Mouse (Mus musculus): ENCODE measurements at regions not wholly inside any gene's neighbourhood (a gene's known extent, or its start where the extent isn't known, plus 50 kb on each side); places are given as distances from the start of the nearest gene placed in this dataset.
"Not testable (repeated sequence)": the region's sequence is repeated elsewhere in the genome, so short reads cannot be mapped to it uniquely, and the experiment has no call there.

DNA sequence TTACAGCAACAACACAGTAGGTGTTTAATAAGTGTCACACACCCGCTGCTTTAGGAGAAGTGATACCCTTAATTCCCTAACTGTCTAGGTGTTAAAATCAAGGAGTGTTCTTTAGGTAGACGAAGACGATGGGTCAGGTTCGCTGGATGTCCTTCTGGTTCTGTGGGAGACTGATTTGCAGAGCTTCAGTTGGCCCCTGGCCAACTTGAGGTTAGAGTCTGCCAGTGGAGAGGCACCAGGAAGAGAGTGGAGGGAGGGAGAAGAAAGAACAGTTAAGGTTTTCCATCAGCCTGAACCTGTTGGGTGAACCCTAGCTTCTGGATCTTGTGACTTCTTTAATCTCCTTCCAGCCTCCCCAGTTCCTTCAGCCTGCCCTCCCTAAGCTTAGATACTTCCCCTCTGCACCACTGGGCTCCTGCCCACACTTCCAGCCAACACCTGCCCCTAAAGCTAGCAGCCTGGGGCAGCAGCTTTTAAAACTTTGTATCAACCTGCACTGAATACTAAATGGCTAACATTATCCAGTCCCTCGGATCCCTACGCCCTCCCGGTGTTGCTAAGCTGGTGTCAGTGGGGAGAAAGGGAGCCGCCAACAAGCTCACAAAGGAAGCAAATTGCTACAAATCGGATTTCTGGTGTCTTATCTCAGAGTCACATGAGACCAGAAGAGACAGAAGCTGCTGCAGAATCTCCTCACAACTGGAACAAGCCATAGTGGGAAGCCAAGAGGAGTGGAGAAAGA lies 62.1 kb upstream of the Adgrl1 start:
- Histone ChIP-seq H3K4me1 (replicated peaks; ENCODE audit: control insufficient read depth, insufficient read depth, low read length) (0 out of 2 replicates have a peak, but pooled peaks cover 3% of the 10 kb centered on the region), H3K27me3 (ENCODE audit: control insufficient read depth, insufficient read depth, low read depth, low read length) (no peaks in the 10 kb centered on the region), H3K36me3 (ENCODE audit: control insufficient read depth, insufficient read depth, low read length) (no peaks in the 10 kb centered on the region), H3K27ac (ENCODE audit: low read length) (no peak overlapping the region), H3K9ac (ENCODE audit: low read length) (0 out of 2 replicates have a peak overlapping the region, but pooled peaks have one; percentile 7), H3K4me3 (ENCODE audit: low read length) (no peak overlapping the region), H3K4me2 (ENCODE audit: low read depth, low read length) (no peak overlapping the region), H3K9me3 (ENCODE audit: control insufficient read depth, low read length) (no peaks in the 10 kb centered on the region)
- 37% methylated on average over 9 of the region's 9 CpGs for WGBS
- ATAC-seq (ENCODE audit: low read depth) = no peak

DNA sequence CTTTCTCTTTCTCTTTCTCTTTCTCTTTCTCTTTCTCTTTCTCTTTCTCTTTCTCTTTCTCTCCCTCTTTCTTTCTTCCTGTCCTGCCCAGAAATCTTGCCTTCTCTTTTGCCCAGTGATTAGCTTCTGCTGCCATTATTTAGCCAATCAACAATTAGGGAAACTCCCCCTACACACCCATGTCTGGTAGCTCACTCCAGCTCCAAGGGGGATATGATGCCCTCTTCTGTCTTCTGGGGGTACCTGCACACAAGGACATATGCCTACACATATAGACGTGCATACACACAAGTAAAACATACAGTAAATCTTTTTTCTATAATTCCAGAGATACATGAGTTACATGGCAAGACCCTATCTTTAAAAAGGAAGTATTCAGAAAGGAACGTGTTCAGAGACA lies 70.1 kb upstream of the Adgrl1 start:
- Histone ChIP-seq H3K4me3 (ENCODE audit: low read length) (no peak overlapping the region), H3K27ac (ENCODE audit: low read length) (no peak overlapping the region), H3K4me2 (ENCODE audit: low read depth, low read length) (no peak overlapping the region), H3K9me3 (ENCODE audit: control insufficient read depth, low read length) (peaks cover 5% of the 10 kb centered on the region; the same call in 1 of the 2 replicates), H3K4me1 (replicated peaks; ENCODE audit: control insufficient read depth, insufficient read depth, low read length) (no peaks in the 10 kb centered on the region), H3K36me3 (ENCODE audit: control insufficient read depth, insufficient read depth, low read length) (no peaks in the 10 kb centered on the region), H3K9ac (ENCODE audit: low read length) (no peak overlapping the region), H3K27me3 (ENCODE audit: control insufficient read depth, insufficient read depth, low read depth, low read length) (no peaks in the 10 kb centered on the region)
- no peak for ATAC-seq (ENCODE audit: low read depth)
- WGBS = 64% methylated on average over 2 of the region's 2 CpGs

DNA sequence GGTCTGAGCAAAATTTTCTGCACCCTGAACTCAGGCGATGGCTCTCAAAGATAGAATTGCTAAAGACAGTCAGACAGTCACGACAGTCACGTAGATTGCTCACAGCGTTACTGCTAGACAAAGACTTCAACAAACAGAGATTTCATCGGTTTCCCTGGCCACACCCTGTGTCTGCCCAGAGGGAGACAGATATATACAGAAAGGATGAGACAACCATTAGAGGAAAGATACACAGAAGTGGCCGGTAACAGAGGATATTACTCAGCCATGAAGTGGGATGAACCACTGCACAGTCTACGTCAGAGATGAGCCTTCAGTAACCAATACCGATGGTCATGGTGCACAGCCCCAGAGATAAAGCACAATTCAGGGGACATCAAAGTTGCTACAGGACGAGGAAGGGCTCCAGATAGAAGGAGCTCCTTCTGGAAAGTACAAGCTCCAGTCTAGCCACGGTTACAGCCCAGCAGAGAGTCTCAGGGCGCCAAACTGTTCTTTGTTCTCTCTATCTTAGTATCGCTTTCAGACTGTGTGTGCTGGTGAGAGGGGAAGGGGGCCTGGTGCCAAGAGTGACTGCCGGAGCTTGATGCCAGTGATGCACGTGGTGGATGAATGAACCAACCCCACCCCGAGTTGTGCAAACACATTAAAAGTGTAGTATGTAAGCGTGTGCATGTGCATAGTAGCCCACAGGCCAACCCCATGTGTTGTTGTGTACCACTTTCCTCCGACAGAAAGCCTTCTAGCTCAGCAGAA lies 74.8 kb upstream of the Adgrl1 start:
- Histone ChIP-seq H3K4me3 (ENCODE audit: low read length) (no peak overlapping the region), H3K36me3 (ENCODE audit: control insufficient read depth, insufficient read depth, low read length) (no peaks in the 10 kb centered on the region), H3K4me1 (replicated peaks; ENCODE audit: control insufficient read depth, insufficient read depth, low read length) (no peaks in the 10 kb centered on the region), H3K27me3 (ENCODE audit: control insufficient read depth, insufficient read depth, low read depth, low read length) (no peaks in the 10 kb centered on the region), H3K9ac (ENCODE audit: low read length) (no peak overlapping the region), H3K4me2 (ENCODE audit: low read depth, low read length) (no peak overlapping the region), H3K9me3 (ENCODE audit: control insufficient read depth, low read length) (peaks cover 5% of the 10 kb centered on the region; the same call in 1 of the 2 replicates), H3K27ac (ENCODE audit: low read length) (no peak overlapping the region)
- 64% methylated on average over 17 of the region's 17 CpGs for WGBS
- no peak for ATAC-seq (ENCODE audit: low read depth)

DNA sequence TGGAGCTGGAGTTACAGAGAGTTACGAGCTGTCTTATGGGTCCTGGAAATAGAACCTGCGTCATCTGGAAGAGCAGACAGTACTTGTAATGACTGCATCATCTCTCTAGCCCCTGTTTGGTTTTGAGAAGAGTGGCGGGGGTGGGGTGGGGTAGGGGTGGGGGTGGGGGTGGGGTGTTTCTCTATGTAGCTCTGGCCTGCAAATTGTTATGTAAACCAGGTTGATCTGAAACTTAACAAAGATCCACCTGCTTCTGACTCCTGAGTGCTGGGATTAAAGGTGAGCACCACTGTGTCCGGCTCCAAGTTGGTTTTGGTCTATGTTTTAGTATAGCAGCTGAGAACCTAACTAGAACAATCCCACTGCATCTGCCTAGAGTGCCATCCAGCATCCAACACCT lies 78.0 kb upstream of the Adgre5 start:
- ATAC-seq (ENCODE audit: low read depth) = no peak
- H3K9ac ChIP-seq (ENCODE audit: low read length) = no peak overlapping the region
- H3K9me3 ChIP-seq (ENCODE audit: control insufficient read depth, low read length) = no peaks in the 10 kb centered on the region
- WGBS = 64% methylated on average over 4 of the region's 4 CpGs
- no peak overlapping the region for H3K4me2 ChIP-seq (ENCODE audit: low read depth, low read length)
- no peak overlapping the region for H3K27ac ChIP-seq (ENCODE audit: low read length)
- no peaks in the 10 kb centered on the region for H3K36me3 ChIP-seq (ENCODE audit: control insufficient read depth, insufficient read depth, low read length)
- no peaks in the 10 kb centered on the region for H3K27me3 ChIP-seq (ENCODE audit: control insufficient read depth, insufficient read depth, low read depth, low read length)
- no peaks in the 10 kb centered on the region for H3K4me1 ChIP-seq (replicated peaks; ENCODE audit: control insufficient read depth, insufficient read depth, low read length)
- no peak overlapping the region for H3K4me3 ChIP-seq (ENCODE audit: low read length)

DNA sequence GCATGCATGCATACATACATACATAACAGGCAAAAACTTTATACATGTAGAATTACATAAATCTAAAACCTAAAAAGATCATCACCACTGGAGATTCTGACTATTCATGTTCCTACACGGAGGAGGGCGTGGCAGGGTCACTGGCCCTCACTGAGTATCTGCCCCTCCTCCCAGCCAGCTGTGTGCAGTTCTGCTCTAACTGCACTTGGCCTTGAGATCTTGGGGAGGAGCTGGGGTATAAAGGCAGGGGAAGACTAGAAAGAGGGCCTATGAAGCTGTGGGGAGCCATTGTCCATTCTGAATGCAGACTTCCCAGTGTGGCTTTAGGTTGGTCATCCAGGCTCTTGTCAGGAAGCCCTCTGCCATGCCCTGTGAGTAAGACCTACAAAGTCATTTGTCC lies 69.5 kb upstream of the Adgre5 start:
- WGBS = 71% methylated on average over 2 of the region's 2 CpGs
- Histone ChIP-seq H3K4me3 (ENCODE audit: low read length) (no peak overlapping the region), H3K27me3 (ENCODE audit: control insufficient read depth, insufficient read depth, low read depth, low read length) (no peaks in the 10 kb centered on the region), H3K4me2 (ENCODE audit: low read depth, low read length) (no peak overlapping the region), H3K9ac (ENCODE audit: low read length) (no peak overlapping the region), H3K9me3 (ENCODE audit: control insufficient read depth, low read length) (no peaks in the 10 kb centered on the region), H3K27ac (ENCODE audit: low read length) (no peak overlapping the region), H3K4me1 (replicated peaks; ENCODE audit: control insufficient read depth, insufficient read depth, low read length) (no peaks in the 10 kb centered on the region), H3K36me3 (ENCODE audit: control insufficient read depth, insufficient read depth, low read length) (no peaks in the 10 kb centered on the region)
- ATAC-seq (ENCODE audit: low read depth) = no peak

DNA sequence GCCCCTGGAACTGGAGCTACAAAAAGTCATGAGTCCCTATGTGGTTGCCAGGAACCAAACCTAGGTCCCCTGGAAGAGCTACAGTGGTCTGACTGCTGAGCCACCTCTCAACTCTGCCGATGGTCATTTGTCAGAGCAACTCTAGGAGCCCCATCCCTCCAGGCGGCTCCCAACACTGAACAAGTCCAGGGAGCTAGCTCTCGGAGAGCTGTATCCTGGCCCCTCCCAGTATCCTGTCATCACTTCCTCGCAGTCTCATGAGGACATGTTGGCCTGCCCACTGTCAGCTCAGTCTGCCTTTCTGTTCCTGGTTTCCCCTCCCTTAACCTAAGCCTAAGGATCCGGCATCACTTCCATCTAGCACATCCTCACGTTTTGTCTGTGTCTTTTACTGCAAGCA lies 64.5 kb upstream of the Adgre5 start:
- Histone ChIP-seq H3K4me2 (ENCODE audit: low read depth, low read length) (no peak overlapping the region), H3K9ac (ENCODE audit: low read length) (no peak overlapping the region), H3K9me3 (ENCODE audit: control insufficient read depth, low read length) (no peaks in the 10 kb centered on the region), H3K27me3 (ENCODE audit: control insufficient read depth, insufficient read depth, low read depth, low read length) (no peaks in the 10 kb centered on the region), H3K27ac (ENCODE audit: low read length) (no peak overlapping the region), H3K4me3 (ENCODE audit: low read length) (no peak overlapping the region), H3K4me1 (replicated peaks; ENCODE audit: control insufficient read depth, insufficient read depth, low read length) (0 out of 2 replicates have a peak, but pooled peaks cover 2% of the 10 kb centered on the region), H3K36me3 (ENCODE audit: control insufficient read depth, insufficient read depth, low read length) (no peaks in the 10 kb centered on the region)
- ATAC-seq (ENCODE audit: low read depth) = peak; percentile 66
- WGBS = 36% methylated on average over 6 of the region's 6 CpGs

DNA sequence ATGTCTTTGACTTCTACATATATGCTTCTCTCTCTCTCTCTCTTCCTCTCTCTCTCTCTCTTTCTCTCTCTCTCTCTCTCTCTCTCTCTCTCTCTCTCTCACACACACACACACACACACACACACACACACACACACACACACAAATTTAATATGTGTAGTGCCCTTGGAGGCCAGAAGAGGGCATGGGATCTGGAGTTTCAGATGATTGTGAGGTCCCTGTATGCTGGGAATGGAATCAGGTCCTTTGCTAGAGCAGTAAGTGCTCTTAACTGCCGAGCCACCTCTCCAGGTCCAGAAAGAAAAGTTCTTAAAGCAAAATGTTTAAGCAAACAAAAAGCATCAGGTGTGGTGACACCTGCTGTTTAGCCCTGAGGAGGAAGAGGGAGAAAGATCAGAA lies 62.2 kb upstream of the Adgre5 start:
- H3K27me3 ChIP-seq (ENCODE audit: control insufficient read depth, insufficient read depth, low read depth, low read length); H3K4me1 ChIP-seq (replicated peaks; ENCODE audit: control insufficient read depth, insufficient read depth, low read length); H3K4me2 ChIP-seq (ENCODE audit: low read depth, low read length); H3K9me3 ChIP-seq (ENCODE audit: control insufficient read depth, low read length); H3K36me3 ChIP-seq (ENCODE audit: control insufficient read depth, insufficient read depth, low read length); H3K4me3 ChIP-seq (ENCODE audit: low read length); H3K27ac ChIP-seq (ENCODE audit: low read length); ATAC-seq (ENCODE audit: low read depth); H3K9ac ChIP-seq (ENCODE audit: low read length): not testable (repeated sequence)
- WGBS = 13% methylated on average over 1 of the region's 1 CpGs

DNA sequence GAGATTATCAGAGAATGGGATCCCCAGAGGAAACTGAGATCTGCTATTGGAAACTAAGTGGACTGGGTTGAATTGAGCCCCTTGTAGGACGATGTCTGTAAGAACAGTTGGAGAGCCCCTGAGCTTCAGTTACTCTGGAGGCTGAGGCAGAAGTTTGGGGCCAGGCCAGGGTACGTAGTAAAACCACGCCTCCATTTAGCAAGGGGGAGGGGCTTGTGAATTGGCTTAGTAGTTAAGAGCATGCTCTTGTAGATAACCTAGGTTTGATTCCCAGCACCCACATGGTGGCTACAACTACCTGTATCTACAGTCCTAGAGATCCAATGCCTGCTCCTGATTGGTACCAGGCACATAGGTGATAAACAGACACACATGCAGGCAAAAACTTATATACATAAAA lies 61.4 kb upstream of the Adgre5 start:
- Histone ChIP-seq H3K9me3 (ENCODE audit: control insufficient read depth, low read length) (no peaks in the 10 kb centered on the region), H3K27ac (ENCODE audit: low read length) (no peak overlapping the region), H3K4me1 (replicated peaks; ENCODE audit: control insufficient read depth, insufficient read depth, low read length) (0 out of 2 replicates have a peak, but pooled peaks cover 2% of the 10 kb centered on the region), H3K36me3 (ENCODE audit: control insufficient read depth, insufficient read depth, low read length) (no peaks in the 10 kb centered on the region), H3K9ac (ENCODE audit: low read length) (no peak overlapping the region), H3K4me3 (ENCODE audit: low read length) (no peak overlapping the region), H3K27me3 (ENCODE audit: control insufficient read depth, insufficient read depth, low read depth, low read length) (no peaks in the 10 kb centered on the region), H3K4me2 (ENCODE audit: low read depth, low read length) (no peak overlapping the region)
- ATAC-seq (ENCODE audit: low read depth) = no peak
- WGBS = 41% methylated on average over 3 of the region's 3 CpGs

DNA sequence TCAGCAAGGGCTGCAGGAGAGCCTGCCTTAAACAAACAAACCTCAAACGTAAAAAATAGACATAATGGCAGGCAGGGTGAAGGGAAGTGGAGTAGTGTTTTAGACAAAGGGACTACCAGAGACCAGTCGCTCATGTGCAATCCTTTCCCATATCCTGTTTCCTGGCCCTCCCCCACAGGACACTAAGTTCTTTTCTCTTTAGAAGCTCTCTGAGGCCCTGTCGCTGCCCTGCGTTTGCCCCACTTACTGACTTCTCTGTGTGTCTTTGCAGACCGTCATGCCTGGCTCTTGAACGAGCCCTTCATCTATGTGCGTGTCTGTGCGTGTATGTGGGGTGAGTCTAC lies 58.5 kb upstream of the Adgre5 start:
- ATAC-seq (ENCODE audit: low read depth) = peak; percentile 86
- Histone ChIP-seq H3K4me2 (ENCODE audit: low read depth, low read length) (no peak overlapping the region; the same call in 1 of the 2 replicates), H3K9me3 (ENCODE audit: control insufficient read depth, low read length) (0 out of 2 replicates have a peak, but pooled peaks cover 3% of the 10 kb centered on the region), H3K4me3 (ENCODE audit: low read length) (no peak overlapping the region), H3K27me3 (ENCODE audit: control insufficient read depth, insufficient read depth, low read depth, low read length) (no peaks in the 10 kb centered on the region), H3K9ac (ENCODE audit: low read length) (no peak overlapping the region), H3K36me3 (ENCODE audit: control insufficient read depth, insufficient read depth, low read length) (no peaks in the 10 kb centered on the region), H3K27ac (ENCODE audit: low read length) (peak overlapping the region; percentile 85), H3K4me1 (replicated peaks; ENCODE audit: control insufficient read depth, insufficient read depth, low read length) (0 out of 2 replicates have a peak, but pooled peaks cover 2% of the 10 kb centered on the region)
- WGBS = 42% methylated on average over 8 of the region's 8 CpGs

Data from lung, embryonic 16.5 days (tissue).